Comparison of ENCODE assay signal across 8 mouse cellular contexts in genomic region chr16:26106041-26106617, GRCm38 (mm10). TPM values are rescaled to one million over a fixed set of nuclear protein-coding genes. Genes with fewer than 3 reads are reported as not detected.
DNase-seq lines count a peak whose midpoint lies in the region; ATAC-seq and TF ChIP-seq lines count a peak whose summit lies in the region.

No protein-coding gene starts in this region.

- peaks cover 9% of the 10 kb centered on the region; the same call in 1 of the 2 replicates for H3K4me1 ChIP-seq in hindbrain, embryonic 16.5 days (ENCODE audit: control insufficient read depth, insufficient read depth, low read depth, low read length)
- H3K4me1 ChIP-seq in liver, embryonic 16.5 days (ENCODE audit: control insufficient read depth, low read depth, low read length) = no peaks in the 10 kb centered on the region
- H3K4me1 ChIP-seq in thymus, adult 2 months (replicated peaks; ENCODE audit: control insufficient read depth, insufficient read depth, low read length) = no peaks in the 10 kb centered on the region

- TF ChIP-seq POLR2A in thymus, adult 2 months (IDR thresholded peaks at IDR 0.05; ENCODE audit: control insufficient read depth, extremely low read depth, insufficient read depth, low read length, poor library complexity) = no peak

- H3K9ac ChIP-seq in hindbrain, embryonic 16.5 days (ENCODE audit: low read depth, low read length) = peak overlapping the region; percentile 82
- no peak overlapping the region for H3K9ac ChIP-seq in liver, embryonic 16.5 days (ENCODE audit: low read depth, low read length)

- no peak for TF ChIP-seq CTCF in left cerebral cortex, adult 2 months (IDR thresholded peaks at IDR 0.05)
- TF ChIP-seq CTCF in thymus, adult 2 months (IDR thresholded peaks at IDR 0.05; ENCODE audit: borderline replicate concordance, control insufficient read depth, extremely low read depth, insufficient read depth, low read length, poor library complexity) = no peak

- peak overlapping the region; percentile 84 for H3K4me2 ChIP-seq in hindbrain, embryonic 16.5 days (ENCODE audit: low read length)
- peak overlapping the region; percentile 55 for H3K4me2 ChIP-seq in liver, embryonic 16.5 days (ENCODE audit: low read depth, low read length)

- H3K36me3 ChIP-seq in hindbrain, embryonic 16.5 days (ENCODE audit: control insufficient read depth, insufficient read depth, low read length) = no peaks in the 10 kb centered on the region
- H3K36me3 ChIP-seq in liver, embryonic 16.5 days (ENCODE audit: control insufficient read depth, insufficient read depth) = no peaks in the 10 kb centered on the region
- no peaks in the 10 kb centered on the region for H3K36me3 ChIP-seq in thymus, adult 2 months (ENCODE audit: control insufficient read depth, insufficient read depth, low read length)

- WGBS in hindbrain, embryonic 16.5 days = 7% methylated on average over 5 of the region's 5 CpGs
- WGBS in liver, embryonic 16.5 days (ENCODE audit: insufficient replicate concordance) = 6% methylated on average over 5 of the region's 5 CpGs
- 1% methylated on average over 5 of the region's 5 CpGs for WGBS in thymus, adult 2 months

- H3K9me3 ChIP-seq in hindbrain, embryonic 16.5 days (ENCODE audit: control insufficient read depth, low read length) = 0 out of 2 replicates have a peak, but pooled peaks cover 3% of the 10 kb centered on the region
- no peaks in the 10 kb centered on the region for H3K9me3 ChIP-seq in liver, embryonic 16.5 days (replicated peaks; ENCODE audit: control insufficient read depth, low read length)

- H3K27ac ChIP-seq in left cerebral cortex, adult 2 months = peak overlapping the region; percentile 80
- peak overlapping the region; percentile 72 for H3K27ac ChIP-seq in hindbrain, embryonic 16.5 days (ENCODE audit: low read depth, low read length)
- H3K27ac ChIP-seq in liver, embryonic 16.5 days (ENCODE audit: low read length) = no peak overlapping the region
- H3K27ac ChIP-seq in thymus, adult 2 months (ENCODE audit: control insufficient read depth, insufficient read depth, low read length) = no peak overlapping the region

- DNase-seq in left cerebral cortex, adult 2 months (ENCODE audit: extremely low spot score in 1 of 2, low spot score in 2 of 2) = no peak
- DNase-seq in left cerebral cortex, adult 8-10 months (ENCODE audit: low spot score in 2 of 2) = no peak
- DNase-seq in fat pad, adult 2 months (ENCODE audit: extremely low read depth, low read depth, low spot score) = peak; percentile 90
- DNase-seq in thymus, adult 2 months = no peak
- DNase-seq in right cerebral cortex, adult 18-20 months = no peak
- no peak for DNase-seq in urinary bladder, postnatal 4 days (ENCODE audit: low spot score in 2 of 2)

- intact Hi-C loops in left cerebral cortex, adult 2 months (cut with DNase I) = loop anchor here (5.0 kb wide), 2 partner anchors 66 to 84 kb away; no protein-coding TSS in a partner anchor

- ATAC-seq in hindbrain, embryonic 16.5 days = peak; percentile 44
- no peak for ATAC-seq in liver, embryonic 16.5 days (ENCODE audit: low read depth)

- H3K4me3 ChIP-seq in left cerebral cortex, adult 2 months = peak overlapping the region; percentile 63
- H3K4me3 ChIP-seq in hindbrain, embryonic 16.5 days (ENCODE audit: low read length) = peak overlapping the region; percentile 81
- peak overlapping the region; percentile 55 for H3K4me3 ChIP-seq in liver, embryonic 16.5 days (ENCODE audit: low read depth, low read length)
- no peak overlapping the region for H3K4me3 ChIP-seq in thymus, adult 2 months (ENCODE audit: control insufficient read depth, insufficient read depth, low read length)

- no peaks in the 10 kb centered on the region; the same call in 1 of the 2 replicates for H3K27me3 ChIP-seq in hindbrain, embryonic 16.5 days (replicated peaks; ENCODE audit: control insufficient read depth, insufficient read depth, low read length)
- peaks cover 34% of the 10 kb centered on the region for H3K27me3 ChIP-seq in liver, embryonic 16.5 days (ENCODE audit: control insufficient read depth, insufficient read depth, low read depth, low read length)
- no peaks in the 10 kb centered on the region; the same call in 1 of the 2 replicates for H3K27me3 ChIP-seq in thymus, adult 2 months (ENCODE audit: control insufficient read depth, insufficient read depth, low read length)

RNA-seq across cellular contexts. Expression of gene P3h2, which starts 0.5 kb away (rescaled TPM):
- 1 to 10 TPM; 3.7 TPM for total RNA-seq in left cerebral cortex, adult 2 months (2021)
- 1 to 10 TPM; 3.0 to 5.4 (median 4.1) TPM for total RNA-seq in left cerebral cortex, adult 8-10 months (2022)
- 0.81 and 1.5 TPM in 2 replicates for polyA plus RNA-seq in hindbrain, embryonic 16.5 days (2015; fragmentation: Nextera tagmentation; extraction: Ambion mirVana)
- 0.27 and 0.71 TPM in 2 replicates for polyA plus RNA-seq in liver, embryonic 16.5 days (2015; fragmentation: Nextera tagmentation; extraction: Ambion mirVana)
- 1.6 and 1.8 TPM in 2 replicates for polyA plus RNA-seq in thymus, adult 2 months (2012; rRNA removed)

Comparison
In these comparisons a context has a peak if more than half of its experiments do, and no peak if none do; other contexts are left out.
1. H3K27ac ChIP-seq: peak in left cerebral cortex, adult 2 months (single experiment) and hindbrain, embryonic 16.5 days (single experiment); none in liver, embryonic 16.5 days (single experiment) and thymus, adult 2 months (single experiment).